Comparison of ENCODE assay signal across 10 mouse cellular contexts in genomic region chr7:79729169-79729568, GRCm38 (mm10). TPM values are rescaled to one million over a fixed set of nuclear protein-coding genes. Genes with fewer than 3 reads are reported as not detected.
DNase-seq lines count a peak whose midpoint lies in the region; ATAC-seq lines count a peak whose summit lies in the region.
"Had no signal": no experiment of that assay in that cellular context is flagged by ENCODE, and none has a peak within 500 bp of the region (broad histone marks: within the 10 kb centered on the region; RNA-seq: fewer than 3 reads in every experiment).

No protein-coding gene starts in this region.

- peak; percentile 72 for ATAC-seq in CD4-positive, CD25-positive, alpha-beta regulatory T cell, adult 4 months
- ATAC-seq in frontal cortex, adult (ENCODE audit: low TSS enrichment), result peak; percentile 66
- peak; percentile 29; the same call in 1 of the 2 replicates for ATAC-seq in kidney, embryonic 16.5 days (ENCODE audit: low FRiP score, low TSS enrichment)

- peaks cover 5% of the 10 kb centered on the region; the same call in 1 of the 2 replicates for H3K4me1 ChIP-seq in brown adipose tissue, adult 24 weeks (ENCODE audit: control insufficient read depth, insufficient read depth, insufficient read length, low read length)
- H3K4me1 ChIP-seq in kidney, embryonic 16.5 days (ENCODE audit: insufficient read depth, low read length), result no peaks in the 10 kb centered on the region

- peak overlapping the region; percentile 100 for H3K27ac ChIP-seq in brown adipose tissue, adult 24 weeks (replicated peaks; ENCODE audit: low read depth, low read length)
- no peak overlapping the region for H3K27ac ChIP-seq in kidney, embryonic 16.5 days (ENCODE audit: low read length)

- no peaks in the 10 kb centered on the region for H3K36me3 ChIP-seq in kidney, embryonic 16.5 days (ENCODE audit: insufficient read depth, low read length)

- H3K4me3 ChIP-seq in brown adipose tissue, adult 24 weeks (ENCODE audit: insufficient read depth, low read depth, low read length), result peak overlapping the region; percentile 83
- H3K4me3 ChIP-seq in kidney, embryonic 16.5 days (ENCODE audit: low read length), result no peak overlapping the region

- H3K27me3 ChIP-seq in kidney, embryonic 16.5 days (ENCODE audit: insufficient read depth, low read length), result no peaks in the 10 kb centered on the region

- peak; percentile 76 for DNase-seq in 3T3-L1 (ENCODE audit: low read depth, low spot score)
- DNase-seq in lung, adult 18-20 months, result peak; percentile 47 to 48
- peak; percentile 85 for DNase-seq in retina, postnatal 1 day
- DNase-seq in c-Kit-positive CD71-positive TER-119-positive erythroid progenitor cells, embryonic 14.5 days (ENCODE audit: low spot score), result no peak

- no peak overlapping the region for H3K9ac ChIP-seq in kidney, embryonic 16.5 days (replicated peaks; ENCODE audit: low read length)

- WGBS in kidney, embryonic 16.5 days, result 7% methylated on average over 8 of the region's 8 CpGs

- H3K4me2 ChIP-seq in kidney, embryonic 16.5 days (replicated peaks; ENCODE audit: low read depth, low read length), result no peak overlapping the region

- no peaks in the 10 kb centered on the region for H3K9me3 ChIP-seq in kidney, embryonic 16.5 days (ENCODE audit: low read length)

RNA-seq across cellular contexts. Expression of gene Plin1, which starts 3.5 kb away (rescaled TPM):
- polyA plus RNA-seq in CD4-positive, CD25-positive, alpha-beta regulatory T cell, adult 4 months (2017; shearing (Covaris generic)), result not detected
- 1,266 and 1,376 TPM in 2 replicates for polyA plus RNA-seq in brown adipose tissue, adult 24 weeks (2012; ENCODE audit: insufficient read depth, insufficient read length, missing spikeins)
- polyA plus RNA-seq in kidney, embryonic 16.5 days (2015; fragmentation: Nextera tagmentation; extraction: Ambion mirVana), result 0.34 TPM in 1 of 2 replicates, not detected in the other
- polyA plus RNA-seq: heart, embryonic 14.5 days; stomach, embryonic 14.5 days had no signal

RNA-seq across cellular contexts. Expression of gene Kif7, which starts 13.6 kb away (rescaled TPM):
- under 1 TPM in 1 of 2 experiments, not detected in 1; 0.58 TPM for polyA plus RNA-seq in CD4-positive, CD25-positive, alpha-beta regulatory T cell, adult 4 months (2017; shearing (Covaris generic))
- 0.40 and 0.58 TPM in 2 replicates for polyA plus RNA-seq in brown adipose tissue, adult 24 weeks (2012; ENCODE audit: insufficient read depth, insufficient read length, missing spikeins)
- 4.4 TPM in 2 replicates for polyA plus RNA-seq in kidney, embryonic 16.5 days (2015; fragmentation: Nextera tagmentation; extraction: Ambion mirVana)

RNA-seq across cellular contexts. Expression of gene Pex11a, which starts 13.8 kb away (rescaled TPM):
- 1 to 10 TPM; 2.9 to 3.2 TPM for polyA plus RNA-seq in CD4-positive, CD25-positive, alpha-beta regulatory T cell, adult 4 months (2017; shearing (Covaris generic))
- 71.2 and 78.9 TPM in 2 replicates for polyA plus RNA-seq in brown adipose tissue, adult 24 weeks (2012; ENCODE audit: insufficient read depth, insufficient read length, missing spikeins)
- polyA plus RNA-seq in kidney, embryonic 16.5 days (2015; fragmentation: Nextera tagmentation; extraction: Ambion mirVana), result 10.5 and 14.3 TPM in 2 replicates

RNA-seq across cellular contexts. Expression of gene Wdr93, which starts 13.8 kb away (rescaled TPM):
- polyA plus RNA-seq in CD4-positive, CD25-positive, alpha-beta regulatory T cell, adult 4 months (2017; shearing (Covaris generic)), result under 1 TPM in 1 of 2 experiments, not detected in 1; 0.28 TPM
- polyA plus RNA-seq in brown adipose tissue, adult 24 weeks (2012; ENCODE audit: insufficient read depth, insufficient read length, missing spikeins), result 5.8 and 6.6 TPM in 2 replicates
- polyA plus RNA-seq in kidney, embryonic 16.5 days (2015; fragmentation: Nextera tagmentation; extraction: Ambion mirVana), result 0.46 and 0.51 TPM in 2 replicates

Comparison
In these comparisons a context has a peak if more than half of its experiments do, and no peak if none do; other contexts are left out.
1. RNA of gene Plin1, which starts 3.5 kb away (polyA plus RNA-seq): 1,266 to 1,376 TPM in brown adipose tissue, adult 24 weeks; 0.34 TPM in kidney, embryonic 16.5 days and not detected in CD4-positive, CD25-positive, alpha-beta regulatory T cell, adult 4 months; every median in the first group is over 100 times any median in the second.
2. Peak in every context shown above with its lines, with median percentiles within 50 percentile points of each other: ATAC-seq.